Mouse (Mus musculus) cerebellum, adult (tissue): Measurements from ENCODE around the gene Defb11.
"Not testable (repeated sequence)": the region's sequence is repeated elsewhere in the genome, so short reads cannot be mapped to it uniquely, and the experiment has no call there.

Source experiments
- ATAC-seq: cut with Nextera tagmentation; 2 replicates; pipeline ENCODE4 v1.9.2; 2017; ENCODE audit warnings: mild to moderate bottlenecking, moderate library complexity, mixed read lengths; ENCODE audit not compliant: insufficient number of reproducible peaks, low FRiP score, low TSS enrichment

The Defb11 gene

GRCm38 (mm10) chr8:21906290-21906689, at the start of gene Defb11:
Gene Defb11, minus strand, starts transcription at chr8:21906412.
- ATAC-seq: not testable (repeated sequence)

- ATAC-seq: no peak
Measured at GRCm38 (mm10) chr8:21955321-21955720, 49.1 kb upstream of the Defb11 start.

GRCm38 (mm10) chr8:21947311-21948017, 41.3 kb upstream of the Defb11 start:
- ATAC-seq: no peak

- ATAC-seq: no peak
Measured at GRCm38 (mm10) chr8:21946462-21946861, 40.2 kb upstream of the Defb11 start, which contains the start of gene Defb13. Gene Defb13, plus strand, starts transcription at chr8:21946762.

GRCm38 (mm10) chr8:21938052-21938451, 31.8 kb upstream of the Defb11 start, which contains the start of gene Defb35:
Gene Defb35, plus strand, starts transcription at chr8:21938352.
- not testable (repeated sequence) for ATAC-seq

- no peak for ATAC-seq
Measured at GRCm38 (mm10) chr8:21932610-21933009, 26.4 kb upstream of the Defb11 start, which contains the start of gene Defb15. Gene Defb15, minus strand, starts transcription at chr8:21932710.

GRCm38 (mm10) chr8:21930754-21931153, 24.5 kb upstream of the Defb11 start:
- not testable (repeated sequence) for ATAC-seq

- no peak for ATAC-seq
Measured at GRCm38 (mm10) chr8:21915625-21916024, 9.4 kb upstream of the Defb11 start.

GRCm38 (mm10) chr8:21912554-21912953, 6.3 kb upstream of the Defb11 start:
- ATAC-seq: no peak

GRCm38 (mm10) chr8:21911931-21912330, 5.7 kb upstream of the Defb11 start:
- no peak for ATAC-seq

GRCm38 (mm10) chr8:21885321-21885720, 20.9 kb downstream of the Defb11 start, which contains the start of gene Defb9:
Gene Defb9, minus strand, starts transcription at chr8:21885421.
- ATAC-seq: not testable (repeated sequence)

GRCm38 (mm10) chr8:21858586-21858985, 47.6 kb downstream of the Defb11 start, which contains the start of gene Defb10:
Gene Defb10, plus strand, starts transcription at chr8:21858901.
- not testable (repeated sequence) for ATAC-seq
